Mouse (Mus musculus): Measurements from ENCODE around the gene Cth.
"Not testable (repeated sequence)": the region's sequence is repeated elsewhere in the genome, so short reads cannot be mapped to it uniquely, and the experiment has no call there.

Cth gene

GRCm38 (mm10) chr3:157924692-157925328 lies at the start of gene Cth:
Cth (minus strand) TSS chr3:157925077.
- DNase-seq (ENCODE audit: low spot score): peak; percentile 96

GRCm38 (mm10) chr3:157973236-157973635 lies 48.4 kb upstream of the Cth start:
- DNase-seq (ENCODE audit: low spot score): no peak

- DNase-seq (ENCODE audit: low spot score): no peak
Measured at GRCm38 (mm10) chr3:157971151-157971550, 46.3 kb upstream of the Cth start.

GRCm38 (mm10) chr3:157957320-157957719 lies 32.4 kb upstream of the Cth start:
- DNase-seq (ENCODE audit: low spot score): no peak

- DNase-seq (ENCODE audit: low spot score): no peak
Measured at GRCm38 (mm10) chr3:157956201-157956600, 31.3 kb upstream of the Cth start.

GRCm38 (mm10) chr3:157955466-157955865 lies 30.6 kb upstream of the Cth start:
- DNase-seq (ENCODE audit: low spot score): no peak

- no peak for DNase-seq (ENCODE audit: low spot score)
Measured at GRCm38 (mm10) chr3:157952716-157953115, 27.8 kb upstream of the Cth start.

GRCm38 (mm10) chr3:157947383-157948280 lies 22.8 kb upstream of the Cth start:
- peak; percentile 16 for DNase-seq (ENCODE audit: low spot score)

GRCm38 (mm10) chr3:157946843-157947358 lies 22.0 kb upstream of the Cth start, which contains the start of gene Ankrd13c:
Ankrd13c (plus strand) TSS chr3:157947239.
- DNase-seq (ENCODE audit: low spot score): peak; percentile 94

- DNase-seq (ENCODE audit: low spot score): no peak
Measured at GRCm38 (mm10) chr3:157938585-157938984, 13.7 kb upstream of the Cth start.

GRCm38 (mm10) chr3:157934301-157934823 lies 9.5 kb upstream of the Cth start:
- no peak for DNase-seq (ENCODE audit: low spot score)

GRCm38 (mm10) chr3:157933223-157933622 lies 8.3 kb upstream of the Cth start:
- not testable (repeated sequence) for DNase-seq (ENCODE audit: low spot score)

GRCm38 (mm10) chr3:157932074-157932473 lies 7.2 kb upstream of the Cth start:
- no peak for DNase-seq (ENCODE audit: low spot score)

GRCm38 (mm10) chr3:157931592-157931991 lies 6.7 kb upstream of the Cth start:
- no peak for DNase-seq (ENCODE audit: low spot score)

GRCm38 (mm10) chr3:157929417-157929816 lies 4.5 kb upstream of the Cth start:
- no peak for DNase-seq (ENCODE audit: low spot score)

GRCm38 (mm10) chr3:157928731-157929130 lies 3.9 kb upstream of the Cth start:
- no peak for DNase-seq (ENCODE audit: low spot score)

- DNase-seq (ENCODE audit: low spot score): no peak
Measured at GRCm38 (mm10) chr3:157926761-157927160, 1.9 kb upstream of the Cth start.

GRCm38 (mm10) chr3:157925706-157926510 lies 1.0 kb upstream of the Cth start:
- no peak for DNase-seq (ENCODE audit: low spot score)

- DNase-seq (ENCODE audit: low spot score): no peak
Measured at GRCm38 (mm10) chr3:157923268-157923835, 1.5 kb downstream of the Cth start.

GRCm38 (mm10) chr3:157921376-157921775 lies 3.5 kb downstream of the Cth start:
- DNase-seq (ENCODE audit: low spot score): no peak

- no peak for DNase-seq (ENCODE audit: low spot score)
Measured at GRCm38 (mm10) chr3:157916336-157916735, 8.5 kb downstream of the Cth start.

GRCm38 (mm10) chr3:157912155-157912554 lies 12.7 kb downstream of the Cth start:
- DNase-seq (ENCODE audit: low spot score): no peak

Measured in embryo, embryonic 10.5 days (tissue).